Mouse (Mus musculus) thymus, postnatal 14 days (tissue): ENCODE results near the gene Akt3.
A peak's percentile ranks its signal among the peaks of the same experiment; 100 is the strongest.

Experiments
- DNase-seq: peaks from one replicate; pipeline ENCODE4 v3.0.0; 2021

Gene Akt3

DNA sequence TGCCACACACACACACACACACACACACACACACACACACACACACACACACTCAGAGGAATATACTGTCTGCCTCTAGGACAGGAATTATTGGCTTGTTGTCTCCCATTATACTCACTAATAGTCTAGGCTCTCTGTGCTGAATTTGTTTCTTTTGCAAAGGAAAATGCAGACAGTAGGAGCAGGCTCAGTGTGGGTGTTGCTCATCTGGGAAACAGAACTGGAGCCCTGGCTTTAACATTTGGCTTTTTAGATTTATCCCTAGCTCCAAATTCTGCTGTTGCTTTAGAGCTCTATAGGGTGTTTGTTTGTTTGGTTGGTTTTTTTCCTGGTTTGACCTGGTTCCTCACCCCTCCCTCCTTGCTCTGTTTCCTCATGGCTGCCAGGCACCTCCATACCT, 278.8 kb downstream of the Akt3 start:
- DNase-seq = no peak

DNA sequence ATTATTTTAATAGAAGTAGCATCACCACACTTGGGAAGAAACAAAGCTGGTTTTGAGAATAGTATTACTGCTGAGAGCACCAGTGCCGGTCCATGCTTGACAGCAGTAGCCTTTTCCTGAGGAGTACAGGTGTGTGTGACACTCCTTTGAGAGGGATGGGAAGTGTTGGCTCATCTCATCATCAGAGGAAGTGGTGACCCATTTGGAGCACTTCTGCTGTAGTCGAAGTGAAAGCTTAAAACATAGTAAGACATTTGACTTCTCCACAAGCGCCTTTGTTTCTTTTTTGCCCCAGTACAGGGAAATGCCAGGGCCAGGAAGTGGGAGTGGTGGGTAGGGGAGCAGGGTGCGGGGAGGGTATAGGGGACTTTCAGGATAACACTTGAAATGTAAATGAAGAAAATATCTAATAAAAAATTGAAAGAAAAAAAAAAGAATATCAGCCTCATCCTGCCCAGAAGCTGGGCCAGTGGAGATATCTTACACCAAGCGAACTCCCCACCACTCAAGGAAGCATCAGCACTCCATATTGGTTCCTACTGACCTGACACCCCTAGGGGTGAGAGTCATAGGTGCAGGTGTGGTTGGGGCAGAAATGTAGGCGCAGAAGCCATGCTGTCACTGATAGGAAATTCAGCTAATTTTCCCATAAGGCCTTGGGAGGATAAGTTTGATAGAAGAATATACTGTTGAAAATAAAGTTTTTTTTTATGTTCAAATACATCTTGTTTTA, 284.5 kb downstream of the Akt3 start:
- peak; percentile 47 for DNase-seq

DNA sequence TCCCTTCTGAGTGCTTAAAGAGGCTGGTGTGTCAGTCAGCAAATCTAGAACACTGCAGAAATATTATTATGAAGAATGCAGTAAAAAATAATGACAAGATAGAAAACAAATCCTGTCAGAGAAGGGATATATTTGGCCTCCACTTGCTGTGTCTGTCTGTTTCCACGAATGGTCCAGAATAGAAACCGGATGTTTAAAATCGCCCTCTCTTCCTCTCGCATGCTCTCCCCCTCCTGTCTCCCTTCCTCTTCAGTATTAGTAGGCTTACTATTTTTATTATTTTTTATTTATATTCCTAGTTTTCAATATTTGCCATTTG, 286.6 kb downstream of the Akt3 start:
- DNase-seq = no peak

DNA sequence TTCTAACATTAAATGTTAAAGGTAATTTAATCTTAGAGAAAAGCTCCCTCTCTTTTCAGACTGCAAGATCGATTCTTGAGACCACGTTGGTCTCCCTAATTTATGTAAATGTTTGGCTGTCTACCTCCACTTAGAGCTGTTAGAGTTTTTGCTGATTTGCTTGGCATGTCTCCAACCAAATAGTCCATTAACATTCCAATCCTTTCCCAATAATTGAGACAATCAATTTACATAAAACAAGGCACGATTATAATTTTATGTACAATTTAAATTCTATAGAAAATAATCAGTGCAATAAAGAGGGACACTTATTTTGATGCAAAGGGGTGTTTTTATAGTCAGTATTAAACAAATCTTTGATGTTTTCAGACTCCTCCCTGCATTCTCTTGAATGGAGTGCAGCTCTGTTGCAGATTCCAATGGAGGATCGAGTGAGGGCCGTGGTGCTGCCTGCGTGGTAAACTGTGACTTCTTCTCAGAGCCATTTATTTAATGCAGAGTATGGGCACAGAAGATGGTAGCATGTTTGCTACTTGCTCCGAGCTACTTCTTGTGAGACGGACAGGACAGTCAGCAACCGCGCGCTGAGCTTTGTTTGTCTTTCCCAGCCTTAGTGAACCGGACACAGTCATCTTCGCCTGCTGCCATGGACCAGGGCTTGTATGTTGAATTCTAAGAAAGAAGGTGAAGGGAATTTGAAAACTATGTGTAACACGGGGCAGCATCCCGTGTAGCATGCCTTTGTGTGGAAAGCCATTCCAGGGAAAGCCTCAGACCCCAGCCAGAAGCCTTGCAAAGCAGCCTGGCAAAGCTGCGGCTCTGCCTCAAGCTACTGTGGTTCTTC, 287.1 kb downstream of the Akt3 start:
- no peak for DNase-seq
